Mouse (Mus musculus) stomach, embryonic 14.5 days (tissue): Measurements from ENCODE around the gene Gm5460. TPM values are rescaled to one million over a fixed set of nuclear protein-coding genes. Genes with fewer than 3 reads are reported as not detected.

ENCODE experiments used
- ATAC-seq: fragments of 200-750 bp; cut with Nextera tagmentation; 2 replicates; pipeline ENCODE4 v1.8.0; 2017; ENCODE audit warnings: low read depth, moderate TSS enrichment; ENCODE audit not compliant: insufficient number of reproducible peaks, insufficient read depth, low FRiP score
- H3K27ac ChIP-seq: fragments of 300-500 bp; sonication (generic); 2 replicates; pipeline ENCODE4 v1.5.1; 2014; ENCODE audit warnings: mild to moderate bottlenecking, low read length, moderate library complexity, mixed read lengths
- H3K27me3 ChIP-seq: fragments of 300-500 bp; sonication (generic); 2 replicates; pipeline ENCODE4 v1.6.1; 2014; ENCODE audit warnings: low read length, control low read depth, mixed read lengths; ENCODE audit not compliant: control insufficient read depth, insufficient read depth
- H3K36me3 ChIP-seq: fragments of 300-500 bp; sonication (generic); 2 replicates; pipeline ENCODE4 v1.6.1; 2014; ENCODE audit warnings: mild to moderate bottlenecking, control low read depth, low read length, moderate library complexity, mixed read lengths; ENCODE audit not compliant: control insufficient read depth, insufficient read depth
- H3K4me1 ChIP-seq: fragments of 300-500 bp; sonication (generic); 2 replicates; pipeline ENCODE4 v1.6.1; 2014; ENCODE audit warnings: low read length, control low read depth, mixed read lengths; ENCODE audit not compliant: control insufficient read depth, insufficient read depth
- H3K4me2 ChIP-seq: fragments of 300-500 bp; sonication (generic); replicated peaks from 2 replicates; pipeline ENCODE4 v1.6.1; 2014; ENCODE audit warnings: low read depth, low read length, control low read depth
- H3K4me3 ChIP-seq: fragments of 300-500 bp; sonication (generic); 2 replicates; pipeline ENCODE4 v1.5.1; 2014; ENCODE audit warnings: low read depth, low read length, control low read depth
- H3K9ac ChIP-seq: fragments of 300-500 bp; sonication (generic); replicated peaks from 2 replicates; pipeline ENCODE4 v1.6.1; 2014; ENCODE audit warnings: low read depth, mild to moderate bottlenecking, control low read depth, low read length, moderate library complexity, mixed read lengths
- H3K9me3 ChIP-seq: fragments of 300-500 bp; sonication (generic); 2 replicates; pipeline ENCODE4 v1.6.1; 2016; ENCODE audit warnings: low read depth, low read length, control low read depth; ENCODE audit not compliant: control insufficient read depth
- WGBS: fragments of 180-500 bp; shearing (Covaris S2); extraction: QIAGEN DNeasy Blood & Tissue Kit; methylation state at CpG from one replicate; pipeline ENCODE4 v1.1.7; 2014; 5-methylcytosine and 5-hydroxymethylcytosine counted together
- polyA plus RNA-seq: library from polyadenylated mRNA; unstranded; fragments of >200 nt; fragmentation: Nextera tagmentation; extraction: Ambion mirVana; gene quantifications from 2 replicates; pipeline ENCODE4 v1.2.1, GENCODE M21; 2014

The Gm5460 gene
- polyA plus RNA-seq, 1 experiment from 2014 or later, result not detected

GRCm38 (mm10) chr14:34033841-34034610 is 17.5 kb downstream of the Gm5460 start:
- no peak for ATAC-seq
- H3K4me2 ChIP-seq, result no peak overlapping the region
- H3K4me3 ChIP-seq, result no peak overlapping the region
- WGBS, result 90% methylated on average over 8 of the region's 8 CpGs
- H3K36me3 ChIP-seq, result no peaks in the 10 kb centered on the region
- no peaks in the 10 kb centered on the region for H3K4me1 ChIP-seq
- H3K27ac ChIP-seq, result no peak overlapping the region
- no peak overlapping the region for H3K9ac ChIP-seq
- H3K9me3 ChIP-seq, result no peaks in the 10 kb centered on the region
- H3K27me3 ChIP-seq, result no peaks in the 10 kb centered on the region

- ATAC-seq, result no peak
- no peak overlapping the region for H3K9ac ChIP-seq
- H3K4me2 ChIP-seq, result no peak overlapping the region
- H3K27ac ChIP-seq, result no peak overlapping the region
- H3K4me1 ChIP-seq, result no peaks in the 10 kb centered on the region
- no peaks in the 10 kb centered on the region for H3K36me3 ChIP-seq
- no peak overlapping the region for H3K4me3 ChIP-seq
- H3K9me3 ChIP-seq, result no peaks in the 10 kb centered on the region
- no peaks in the 10 kb centered on the region for H3K27me3 ChIP-seq
- 82% methylated on average over 4 of the region's 4 CpGs for WGBS
Observed at GRCm38 (mm10) chr14:34041241-34041640, 24.7 kb downstream of the Gm5460 start.

- no peak for ATAC-seq
- H3K9ac ChIP-seq, result no peak overlapping the region
- no peak overlapping the region for H3K4me3 ChIP-seq
- H3K27ac ChIP-seq, result no peak overlapping the region
- WGBS, result 64% methylated on average over 3 of the region's 3 CpGs
- no peaks in the 10 kb centered on the region for H3K4me1 ChIP-seq
- H3K9me3 ChIP-seq, result no peaks in the 10 kb centered on the region
- H3K27me3 ChIP-seq, result no peaks in the 10 kb centered on the region
- no peaks in the 10 kb centered on the region for H3K36me3 ChIP-seq
- H3K4me2 ChIP-seq, result no peak overlapping the region
Observed at GRCm38 (mm10) chr14:34043341-34043740, 26.8 kb downstream of the Gm5460 start.

- Histone ChIP-seq H3K4me2 (no peak overlapping the region), H3K36me3 (no peaks in the 10 kb centered on the region), H3K27me3 (no peaks in the 10 kb centered on the region), H3K27ac (no peak overlapping the region), H3K4me3 (no peak overlapping the region), H3K4me1 (no peaks in the 10 kb centered on the region), H3K9me3 (no peaks in the 10 kb centered on the region), H3K9ac (no peak overlapping the region)
- ATAC-seq, result no peak
- 81% methylated on average over 5 of the region's 5 CpGs for WGBS
Observed at GRCm38 (mm10) chr14:34050101-34050779, 33.7 kb downstream of the Gm5460 start.

- Histone ChIP-seq H3K4me1 (no peaks in the 10 kb centered on the region), H3K4me2 (no peak within 1 kb of the TSS), H3K4me3 (no peak within 1 kb of the TSS), H3K36me3 (no peaks in the 10 kb centered on the region), H3K9me3 (no peaks in the 10 kb centered on the region), H3K27ac (no peak within 1 kb of the TSS), H3K9ac (no peak within 1 kb of the TSS), H3K27me3 (no peaks in the 10 kb centered on the region)
- WGBS, result 89% methylated on average over 6 of the region's 6 CpGs
- ATAC-seq, result no peak
Observed at GRCm38 (mm10) chr14:34052516-34052915, 36.0 kb downstream of the Gm5460 start, which contains the start of gene Antxrl. Antxrl (plus strand) TSS chr14:34052707.

- H3K9me3 ChIP-seq, result no peaks in the 10 kb centered on the region
- 57% methylated on average over 6 of the region's 6 CpGs for WGBS
- H3K4me3 ChIP-seq, result no peak overlapping the region
- no peak overlapping the region for H3K4me2 ChIP-seq
- no peaks in the 10 kb centered on the region for H3K36me3 ChIP-seq
- no peaks in the 10 kb centered on the region for H3K27me3 ChIP-seq
- H3K27ac ChIP-seq, result no peak overlapping the region
- no peak for ATAC-seq
- no peak overlapping the region for H3K9ac ChIP-seq
- H3K4me1 ChIP-seq, result no peaks in the 10 kb centered on the region
Observed at GRCm38 (mm10) chr14:34071665-34072064, 55.1 kb downstream of the Gm5460 start.

GRCm38 (mm10) chr14:34075346-34075745 is 58.8 kb downstream of the Gm5460 start:
- no peaks in the 10 kb centered on the region for H3K9me3 ChIP-seq
- WGBS, result 44% methylated on average over 4 of the region's 4 CpGs
- H3K9ac ChIP-seq, result no peak overlapping the region
- no peak overlapping the region for H3K27ac ChIP-seq
- ATAC-seq, result no peak
- H3K4me1 ChIP-seq, result no peaks in the 10 kb centered on the region
- no peaks in the 10 kb centered on the region for H3K36me3 ChIP-seq
- H3K4me3 ChIP-seq, result no peak overlapping the region
- no peaks in the 10 kb centered on the region for H3K27me3 ChIP-seq
- H3K4me2 ChIP-seq, result no peak overlapping the region

- H3K4me3 ChIP-seq, result no peak overlapping the region
- 70% methylated on average over 5 of the region's 5 CpGs for WGBS
Observed at GRCm38 (mm10) chr14:34077222-34077621, 60.7 kb downstream of the Gm5460 start.

More at GRCm38 (mm10) chr14:34077222-34077621, 60.7 kb downstream of the Gm5460 start:
- no peak overlapping the region for H3K9ac ChIP-seq
- H3K36me3 ChIP-seq, result no peaks in the 10 kb centered on the region
- no peaks in the 10 kb centered on the region for H3K9me3 ChIP-seq
- no peak overlapping the region for H3K27ac ChIP-seq
- no peaks in the 10 kb centered on the region for H3K27me3 ChIP-seq
- H3K4me2 ChIP-seq, result no peak overlapping the region
- ATAC-seq, result no peak
- no peaks in the 10 kb centered on the region for H3K4me1 ChIP-seq
